Mouse (Mus musculus) left cerebral cortex, adult 11 months (tissue): ENCODE measurements around the gene Krba1.

Experiments used
- DNase-seq: peaks from one replicate; pipeline ENCODE4 v3.0.0; 2022; ENCODE audit warnings: low spot score

Krba1 gene

DNA sequence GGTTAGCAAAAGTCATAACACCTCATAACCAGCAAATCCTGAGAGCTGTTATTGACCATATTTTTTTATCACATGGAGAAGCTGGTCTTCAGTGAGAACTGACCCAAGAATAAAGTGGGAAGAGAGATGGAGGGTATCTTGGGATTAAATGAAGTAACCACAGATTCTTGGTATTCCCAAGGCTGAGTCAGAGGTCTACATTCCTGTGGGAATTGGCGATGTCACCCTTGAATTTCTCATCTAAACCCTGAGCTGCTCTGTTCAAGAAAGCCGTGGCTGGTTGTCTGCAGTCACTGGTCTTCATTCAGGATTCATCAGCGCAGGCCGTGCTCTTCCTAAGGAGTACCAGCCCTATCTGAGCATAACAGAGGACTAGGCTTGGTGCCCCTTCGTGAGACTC, 31.6 kb downstream of the Krba1 start:
- no peak for DNase-seq

GRCm38 (mm10) chr6:48428769-48429557, 33.6 kb downstream of the Krba1 start:
- no peak for DNase-seq

DNA sequence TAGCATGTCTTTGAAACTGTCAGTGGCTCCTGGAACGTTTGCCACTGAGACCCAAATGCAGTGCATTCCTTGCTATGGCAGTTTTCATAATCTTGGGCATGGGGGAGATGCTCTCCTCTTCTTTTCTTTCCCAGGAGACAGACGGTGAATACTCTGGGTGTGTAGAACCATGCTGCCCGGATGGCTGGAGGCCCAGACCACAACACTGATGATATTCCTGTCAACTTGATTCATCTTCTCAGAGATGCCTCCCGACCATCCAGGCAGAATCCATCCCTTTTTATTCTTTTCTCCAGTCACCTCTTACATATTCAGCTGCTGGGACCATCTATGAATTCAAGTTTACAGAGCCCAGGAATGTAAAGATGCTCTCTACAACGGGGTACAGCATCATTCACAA, 35.4 kb downstream of the Krba1 start:
- no peak for DNase-seq

- DNase-seq, result no peak
These were observed 37.8 kb downstream of the Krba1 start for GRCm38 (mm10) chr6:48432893-48433816.

DNA sequence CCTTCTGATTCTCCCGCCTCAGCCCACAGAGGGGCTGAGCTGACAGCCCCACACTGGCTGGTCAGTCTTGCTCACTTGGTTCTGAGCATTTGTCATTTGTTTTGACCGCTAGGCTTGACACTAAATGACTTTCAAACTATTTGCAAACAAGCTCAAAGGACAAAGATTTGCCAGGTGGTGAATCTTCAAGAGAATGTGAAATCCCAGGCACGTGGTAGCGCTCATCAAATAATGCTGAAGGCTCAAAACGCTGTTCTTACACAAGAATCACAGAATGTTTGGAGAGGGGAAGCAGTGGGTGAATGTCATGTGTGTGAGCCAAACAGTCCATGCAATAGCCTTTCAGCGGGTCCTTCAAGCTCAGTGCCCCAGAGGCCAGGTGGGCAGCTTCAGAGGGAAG, 39.3 kb downstream of the Krba1 start:
- no peak for DNase-seq

DNA sequence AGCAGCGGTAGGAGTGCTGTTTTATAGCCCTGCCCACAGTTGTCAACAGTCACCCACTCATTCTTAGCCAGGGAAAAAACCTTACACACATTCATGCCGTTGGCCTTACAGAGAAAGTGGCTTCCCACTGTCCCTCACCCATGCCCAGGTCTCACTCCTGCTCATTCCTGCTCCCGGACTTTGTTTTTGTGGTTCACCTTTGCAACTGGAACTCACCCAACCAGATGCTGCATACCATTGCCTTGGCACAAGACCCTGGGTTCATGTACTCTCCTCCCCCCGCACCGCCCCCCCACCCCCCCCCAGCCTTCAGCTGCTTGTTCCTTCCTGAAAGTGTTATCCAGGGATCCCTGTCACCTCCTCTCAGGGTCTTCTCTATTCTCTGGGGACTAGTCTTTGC, 39.7 kb downstream of the Krba1 start:
- no peak for DNase-seq

GRCm38 (mm10) chr6:48435706-48436349, 40.4 kb downstream of the Krba1 start:
- no peak for DNase-seq

- DNase-seq, result no peak
These were observed 42.4 kb downstream of the Krba1 start for GRCm38 (mm10) chr6:48437679-48438376.

- DNase-seq, result no peak
These were observed 43.2 kb downstream of the Krba1 start for GRCm38 (mm10) chr6:48438475-48439125.

GRCm38 (mm10) chr6:48439654-48440053, 44.3 kb downstream of the Krba1 start:
- no peak for DNase-seq

GRCm38 (mm10) chr6:48440306-48441014, 45.1 kb downstream of the Krba1 start:
- DNase-seq, result no peak

GRCm38 (mm10) chr6:48443592-48444309, 48.4 kb downstream of the Krba1 start:
- peak; percentile 83 for DNase-seq

DNA sequence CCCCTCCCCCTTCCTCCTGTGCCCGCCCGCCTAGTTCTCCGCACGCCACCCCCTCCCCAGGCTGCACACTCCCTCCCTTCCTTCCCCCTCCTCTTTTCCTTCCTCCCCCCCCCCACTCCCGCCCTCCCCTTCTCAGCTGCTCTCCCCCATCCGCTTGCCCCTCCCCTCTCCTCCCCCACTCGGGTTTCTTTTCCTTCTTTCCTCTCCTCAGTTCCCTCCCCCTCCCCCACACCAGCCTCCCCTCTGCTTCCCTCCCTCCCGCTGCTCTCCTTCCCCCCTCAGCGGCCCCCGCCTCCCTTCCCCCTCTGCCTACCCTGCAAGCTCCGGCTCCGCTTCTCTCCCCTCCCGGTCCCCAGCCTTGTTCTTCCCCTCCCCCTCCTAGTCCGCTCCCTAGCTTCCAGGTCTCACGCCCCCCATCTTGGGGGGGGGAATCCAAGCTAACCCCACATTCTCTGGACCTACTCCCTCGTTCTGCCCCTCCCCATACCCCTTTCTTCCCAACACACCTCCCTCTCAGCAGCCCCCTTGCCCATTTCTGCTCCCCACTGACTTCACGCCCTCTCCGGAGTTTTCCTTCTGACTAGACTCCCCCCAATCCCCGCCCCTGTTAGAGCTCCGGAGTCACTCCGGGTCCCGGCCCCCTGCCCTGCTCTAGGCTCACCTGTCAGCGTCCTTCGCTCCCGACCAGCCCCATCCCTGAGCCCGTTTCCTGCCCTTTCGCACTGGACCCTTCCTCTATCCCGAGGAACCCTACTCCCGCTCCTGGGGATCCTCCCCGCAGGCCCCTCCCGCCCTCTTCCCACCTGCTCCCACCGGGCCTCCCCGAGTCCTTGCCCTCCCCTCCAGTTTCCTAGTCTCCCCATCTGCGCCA, 49.2 kb downstream of the Krba1 start:
- DNase-seq, result peak; percentile 61

GRCm38 (mm10) chr6:48445181-48446101, 50.1 kb downstream of the Krba1 start, which contains the start of gene Zfp467:
Gene Zfp467 (minus strand): TSS chr6:48445825.
- DNase-seq, result no peak

GRCm38 (mm10) chr6:48446256-48446655, 50.9 kb downstream of the Krba1 start:
- no peak for DNase-seq

GRCm38 (mm10) chr6:48446896-48447295, 51.5 kb downstream of the Krba1 start:
- no peak for DNase-seq

- no peak for DNase-seq
These were observed 52.5 kb downstream of the Krba1 start, which contains the start of gene Sspo for GRCm38 (mm10) chr6:48447929-48448328. Gene Sspo (plus strand): TSS chr6:48448229.

- DNase-seq, result no peak
These were observed 53.1 kb downstream of the Krba1 start for GRCm38 (mm10) chr6:48448527-48448926.
